Mouse (Mus musculus): ENCODE results near the gene Olfr514.

- TF ChIP-seq CTCF (IDR thresholded peaks at IDR 0.05; ENCODE audit: low read depth, low read length) (no peak), POLR2A (IDR thresholded peaks at IDR 0.05; ENCODE audit: borderline replicate concordance, low read depth, low read length) (no peak)
These were observed 24.6 kb upstream of the Olfr514 start, which contains the start of gene Olfr516 for GRCm38 (mm10) chr7:108850429-108850828.

All from bone marrow macrophage, adult 2 months (primary cell).